Mouse (Mus musculus): Measurements from ENCODE around the gene Vmn2r84. TPM values are rescaled to one million over a fixed set of nuclear protein-coding genes. Genes with fewer than 3 reads are reported as not detected.
"Not testable (repeated sequence)": the region's sequence is repeated elsewhere in the genome, so short reads cannot be mapped to it uniquely, and the experiment has no call there.

Gene Vmn2r84
- not detected in 2 replicates for polyA plus RNA-seq (2016; fragmentation: Nextera tagmentation; extraction: Ambion mirVana)

GRCm38 (mm10) chr10:130394232-130394631 lies at the start of gene Vmn2r84:
Gene Vmn2r84, minus strand, starts transcription at chr10:130394332.
- no peaks in the 10 kb centered on the region for H3K4me1 ChIP-seq (replicated peaks)
- no peak within 1 kb of the TSS for H3K4me3 ChIP-seq (replicated peaks)
- ATAC-seq (ENCODE audit: insufficient number of reproducible peaks, insufficient read depth, low FRiP score, low TSS enrichment, low read depth) = no peak
- H3K36me3 ChIP-seq = no peaks in the 10 kb centered on the region
- H3K4me2 ChIP-seq = no peak within 1 kb of the TSS
- H3K9ac ChIP-seq (replicated peaks) = no peak within 1 kb of the TSS
- H3K9me3 ChIP-seq = no peaks in the 10 kb centered on the region
- H3K27ac ChIP-seq = no peak within 1 kb of the TSS
- no peaks in the 10 kb centered on the region for H3K27me3 ChIP-seq

GRCm38 (mm10) chr10:130434185-130434898 lies 40.2 kb upstream of the Vmn2r84 start:
- 86% methylated on average over 11 of the region's 11 CpGs for WGBS
- H3K27ac ChIP-seq; H3K4me2 ChIP-seq; H3K9me3 ChIP-seq; ATAC-seq (ENCODE audit: insufficient number of reproducible peaks, insufficient read depth, low FRiP score, low TSS enrichment, low read depth); H3K36me3 ChIP-seq; H3K27me3 ChIP-seq; H3K4me1 ChIP-seq (replicated peaks); H3K9ac ChIP-seq (replicated peaks); H3K4me3 ChIP-seq (replicated peaks): not testable (repeated sequence)

GRCm38 (mm10) chr10:130429603-130430002 lies 35.5 kb upstream of the Vmn2r84 start, which contains the start of gene Vmn2r85:
Gene Vmn2r85, minus strand, starts transcription at chr10:130429703.
- H3K4me1 ChIP-seq (replicated peaks); H3K36me3 ChIP-seq; ATAC-seq (ENCODE audit: insufficient number of reproducible peaks, insufficient read depth, low FRiP score, low TSS enrichment, low read depth); H3K4me2 ChIP-seq; H3K27me3 ChIP-seq; H3K9me3 ChIP-seq; H3K9ac ChIP-seq (replicated peaks); H3K27ac ChIP-seq; H3K4me3 ChIP-seq (replicated peaks): not testable (repeated sequence)

- H3K9me3 ChIP-seq; H3K4me1 ChIP-seq (replicated peaks); H3K4me3 ChIP-seq (replicated peaks); H3K27ac ChIP-seq; H3K27me3 ChIP-seq; H3K36me3 ChIP-seq; H3K9ac ChIP-seq (replicated peaks); ATAC-seq (ENCODE audit: insufficient number of reproducible peaks, insufficient read depth, low FRiP score, low TSS enrichment, low read depth); H3K4me2 ChIP-seq: not testable (repeated sequence)
- 82% methylated on average over 2 of the region's 2 CpGs for WGBS
These were observed 28.2 kb upstream of the Vmn2r84 start for GRCm38 (mm10) chr10:130422368-130422767.

GRCm38 (mm10) chr10:130420401-130420800 lies 26.3 kb upstream of the Vmn2r84 start:
- Histone ChIP-seq H3K9me3 (no peaks in the 10 kb centered on the region), H3K36me3 (no peaks in the 10 kb centered on the region), H3K27ac (no peak overlapping the region), H3K9ac (replicated peaks) (no peak overlapping the region), H3K4me3 (replicated peaks) (no peak overlapping the region), H3K4me2 (no peak overlapping the region), H3K4me1 (replicated peaks) (no peaks in the 10 kb centered on the region), H3K27me3 (no peaks in the 10 kb centered on the region)
- 83% methylated on average over 3 of the region's 3 CpGs for WGBS
- no peak for ATAC-seq (ENCODE audit: insufficient number of reproducible peaks, insufficient read depth, low FRiP score, low TSS enrichment, low read depth)

- H3K4me3 ChIP-seq (replicated peaks); H3K9ac ChIP-seq (replicated peaks); H3K27me3 ChIP-seq; H3K27ac ChIP-seq; H3K4me2 ChIP-seq; H3K9me3 ChIP-seq; ATAC-seq (ENCODE audit: insufficient number of reproducible peaks, insufficient read depth, low FRiP score, low TSS enrichment, low read depth); H3K36me3 ChIP-seq; H3K4me1 ChIP-seq (replicated peaks): not testable (repeated sequence)
- WGBS = 73% methylated on average over 2 of the region's 2 CpGs
These were observed 25.8 kb upstream of the Vmn2r84 start for GRCm38 (mm10) chr10:130419954-130420353.

GRCm38 (mm10) chr10:130416352-130416751 lies 22.2 kb upstream of the Vmn2r84 start:
- H3K4me1 ChIP-seq (replicated peaks); H3K27ac ChIP-seq; H3K4me2 ChIP-seq; ATAC-seq (ENCODE audit: insufficient number of reproducible peaks, insufficient read depth, low FRiP score, low TSS enrichment, low read depth); H3K4me3 ChIP-seq (replicated peaks); H3K9ac ChIP-seq (replicated peaks); H3K27me3 ChIP-seq; H3K9me3 ChIP-seq; H3K36me3 ChIP-seq: not testable (repeated sequence)

GRCm38 (mm10) chr10:130412167-130412698 lies 18.1 kb upstream of the Vmn2r84 start:
- ATAC-seq (ENCODE audit: insufficient number of reproducible peaks, insufficient read depth, low FRiP score, low TSS enrichment, low read depth); H3K36me3 ChIP-seq; H3K27ac ChIP-seq; H3K4me1 ChIP-seq (replicated peaks); H3K9ac ChIP-seq (replicated peaks); H3K27me3 ChIP-seq; H3K4me3 ChIP-seq (replicated peaks); H3K9me3 ChIP-seq; H3K4me2 ChIP-seq: not testable (repeated sequence)
- WGBS = 67% methylated on average over 23 of the region's 35 CpGs

- Histone ChIP-seq H3K9me3 (no peaks in the 10 kb centered on the region), H3K27me3 (no peaks in the 10 kb centered on the region), H3K27ac (no peak overlapping the region), H3K4me1 (replicated peaks) (no peaks in the 10 kb centered on the region), H3K36me3 (no peaks in the 10 kb centered on the region), H3K9ac (replicated peaks) (no peak overlapping the region), H3K4me2 (no peak overlapping the region), H3K4me3 (replicated peaks) (no peak overlapping the region)
- 87% methylated on average over 2 of the region's 2 CpGs for WGBS
- no peak for ATAC-seq (ENCODE audit: insufficient number of reproducible peaks, insufficient read depth, low FRiP score, low TSS enrichment, low read depth)
These were observed 19.0 kb downstream of the Vmn2r84 start for GRCm38 (mm10) chr10:130375145-130375544.

- Histone ChIP-seq H3K4me1 (replicated peaks) (no peaks in the 10 kb centered on the region), H3K4me2 (no peak overlapping the region), H3K4me3 (replicated peaks) (no peak overlapping the region), H3K9ac (replicated peaks) (no peak overlapping the region), H3K36me3 (no peaks in the 10 kb centered on the region), H3K27me3 (no peaks in the 10 kb centered on the region), H3K27ac (no peak overlapping the region), H3K9me3 (no peaks in the 10 kb centered on the region)
- ATAC-seq (ENCODE audit: insufficient number of reproducible peaks, insufficient read depth, low FRiP score, low TSS enrichment, low read depth) = no peak
- WGBS = 78% methylated on average over 2 of the region's 2 CpGs
These were observed 21.5 kb downstream of the Vmn2r84 start for GRCm38 (mm10) chr10:130372491-130373173.

- Histone ChIP-seq H3K9ac (replicated peaks) (no peak overlapping the region), H3K27ac (no peak overlapping the region), H3K36me3 (no peaks in the 10 kb centered on the region), H3K27me3 (no peaks in the 10 kb centered on the region), H3K4me2 (no peak overlapping the region), H3K9me3 (no peaks in the 10 kb centered on the region), H3K4me3 (replicated peaks) (no peak overlapping the region), H3K4me1 (replicated peaks) (no peaks in the 10 kb centered on the region)
- 63% methylated on average over 1 of the region's 1 CpGs for WGBS
- no peak for ATAC-seq (ENCODE audit: insufficient number of reproducible peaks, insufficient read depth, low FRiP score, low TSS enrichment, low read depth)
These were observed 22.5 kb downstream of the Vmn2r84 start for GRCm38 (mm10) chr10:130371644-130372043.
